Mouse (Mus musculus) gastrocnemius, adult 18-20 months (tissue): ENCODE measurements around the gene Gm49337. TPM values are rescaled to one million over a fixed set of nuclear protein-coding genes. Genes with fewer than 3 reads are reported as not detected.

Experiments used
- DNase-seq: peaks from one replicate; pipeline ENCODE4 v3.0.0; 2021; ENCODE audit warnings: low spot score
- total RNA-seq, 2 experiments: library from RNA; stranded (reverse); gene quantifications; 2 replicates each; pipeline ENCODE4 v1.2.3; 2021

The Gm49337 gene
- total RNA-seq, 2 experiments from 2014 or later = 0.50 to 0.62 TPM

DNA sequence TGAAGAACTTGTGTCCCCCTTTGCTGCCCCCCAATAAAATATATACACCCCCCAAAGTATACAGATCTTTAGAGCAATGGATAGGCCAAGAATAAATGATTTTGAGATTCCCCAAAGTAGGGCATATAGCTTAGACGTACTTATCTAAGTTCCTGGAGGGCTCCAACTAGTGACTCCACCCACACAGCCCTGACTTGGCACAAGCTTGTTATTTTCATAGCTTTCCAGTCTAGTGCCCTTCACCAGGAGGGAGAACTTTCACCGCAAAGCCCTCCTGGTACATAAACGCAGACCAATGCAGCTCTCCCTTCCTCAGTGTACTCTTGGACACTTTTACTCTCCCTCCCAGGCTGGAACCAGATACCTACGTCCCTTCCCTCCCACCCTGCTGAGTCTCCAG, 11.0 kb upstream of the Gm49337 start:
- no peak for DNase-seq

DNA sequence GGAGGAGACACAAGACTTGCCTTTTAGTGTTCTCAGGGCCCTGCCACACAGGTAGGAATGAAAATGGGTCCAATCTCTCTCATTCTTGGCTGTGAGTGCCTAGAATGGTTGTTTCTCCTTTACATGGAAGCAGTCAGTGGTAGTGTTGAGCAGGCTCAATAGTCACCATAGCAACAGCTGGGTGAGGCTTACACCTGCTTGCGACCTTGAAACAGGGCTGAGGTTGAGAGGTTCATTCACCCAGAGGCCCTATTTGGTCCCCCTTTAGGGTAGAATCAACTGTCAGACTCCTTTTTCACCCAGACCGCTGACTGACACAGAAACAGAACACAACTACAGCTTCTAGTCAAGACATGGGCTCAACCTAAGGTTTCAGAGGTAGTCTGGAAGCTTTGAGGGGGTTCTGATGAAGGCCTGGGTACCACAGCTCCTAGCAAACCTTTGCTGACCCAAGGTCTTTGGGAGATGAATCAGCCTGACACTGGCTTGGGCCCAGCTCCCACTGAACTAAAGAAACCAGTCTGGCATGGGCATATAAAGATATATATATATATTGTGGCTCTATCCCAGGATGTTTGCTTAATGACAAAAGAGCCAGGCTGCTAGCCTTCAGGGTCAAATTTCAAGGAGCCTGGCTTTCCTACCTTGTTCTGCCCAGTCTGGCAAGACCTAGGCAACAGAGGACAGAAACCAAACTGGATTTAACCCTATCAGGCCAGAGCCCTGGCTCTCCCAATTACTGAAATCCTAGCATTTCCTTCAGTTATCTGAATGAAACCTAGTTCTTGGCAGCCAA, 8.2 kb upstream of the Gm49337 start:
- DNase-seq = no peak

DNA sequence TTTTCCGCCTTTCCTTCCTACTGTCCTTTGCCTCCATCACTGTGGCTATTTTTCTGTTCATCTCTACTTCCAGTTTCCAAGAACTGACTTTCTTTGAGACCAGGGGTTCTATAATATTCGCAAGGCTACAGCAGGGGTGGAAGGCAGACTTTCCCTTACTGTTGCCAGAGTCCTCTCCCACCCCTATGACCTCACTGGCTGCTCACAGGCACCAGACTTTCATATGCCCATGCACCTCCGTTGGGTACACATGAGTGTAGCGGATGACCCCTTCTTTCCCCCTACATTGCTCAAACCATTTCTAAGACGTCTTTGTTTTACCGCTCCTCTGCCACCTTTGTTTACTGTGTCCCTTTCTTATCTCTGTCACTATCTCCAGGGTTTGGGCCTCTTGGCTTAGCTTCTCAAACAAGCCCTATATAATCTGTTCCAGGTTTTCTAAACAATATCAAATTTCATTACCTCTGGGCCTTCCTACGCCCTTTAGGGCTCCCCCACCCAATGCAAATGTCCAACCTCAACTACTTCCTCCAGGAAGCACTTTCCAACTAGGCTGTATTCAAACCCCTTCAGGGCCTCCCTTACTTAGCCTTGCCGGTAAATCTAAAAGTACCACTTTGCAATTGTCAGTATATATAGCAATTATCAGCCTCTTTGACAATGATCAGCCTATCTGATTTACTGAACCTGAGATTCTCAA, 7.3 kb upstream of the Gm49337 start:
- no peak for DNase-seq

DNA sequence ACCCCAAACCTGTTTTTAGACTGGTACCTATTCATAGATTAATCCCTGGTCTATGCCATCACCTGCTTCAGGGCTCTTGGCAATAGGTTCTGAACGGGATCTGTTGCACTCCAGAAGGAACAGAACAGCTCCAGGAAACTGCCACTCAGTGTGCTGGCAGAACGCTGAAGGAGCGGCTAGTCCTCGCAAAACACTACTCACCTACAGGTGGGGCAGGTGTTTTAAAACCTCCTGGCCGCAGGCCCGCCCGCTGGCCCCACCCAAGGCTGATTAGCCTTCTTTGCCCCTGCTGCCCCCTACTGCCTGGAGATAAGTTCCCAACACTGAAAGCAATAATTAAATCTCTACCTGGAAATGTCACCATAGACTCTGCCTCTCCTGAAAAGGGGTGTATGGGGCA, 5.8 kb upstream of the Gm49337 start, which contains the start of gene Tspan1:
Gene Tspan1, minus strand, starts transcription at position 198 of the 400 bp plus-strand sequence.
- no peak for DNase-seq

DNA sequence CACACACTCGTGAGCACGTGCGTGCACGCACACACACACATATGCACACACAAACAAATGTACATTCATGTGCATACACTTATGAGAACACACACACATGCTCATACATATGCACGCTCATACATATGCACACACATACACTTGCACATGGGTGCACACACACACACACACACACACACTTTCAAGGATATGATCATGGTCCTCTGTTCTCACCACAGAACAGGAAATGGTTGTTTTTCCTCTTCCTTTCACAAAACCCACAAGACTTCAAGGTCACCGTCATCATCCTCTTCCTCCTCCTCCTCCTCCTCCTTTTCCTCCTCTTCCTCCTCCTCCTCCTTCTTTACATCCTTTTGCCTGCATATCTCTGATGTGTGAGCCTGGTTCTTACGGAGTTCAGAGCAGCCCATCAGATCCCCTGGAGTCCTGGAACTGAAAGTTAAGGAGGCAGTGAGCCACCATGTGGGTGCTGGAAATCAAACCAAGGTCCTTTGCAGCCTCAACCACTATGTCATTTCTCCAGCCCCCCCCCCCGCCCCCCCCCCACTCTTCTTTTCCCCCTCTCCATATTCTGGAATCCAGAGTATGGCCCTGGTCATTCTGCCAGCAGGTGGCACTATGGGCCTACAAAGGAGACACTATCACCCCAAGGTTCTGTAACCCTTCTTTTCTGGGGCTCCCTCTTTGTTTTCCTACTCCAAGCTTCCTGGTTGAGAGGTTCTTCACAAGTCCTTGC, 4.4 kb upstream of the Gm49337 start:
- peak; percentile 77 for DNase-seq

DNA sequence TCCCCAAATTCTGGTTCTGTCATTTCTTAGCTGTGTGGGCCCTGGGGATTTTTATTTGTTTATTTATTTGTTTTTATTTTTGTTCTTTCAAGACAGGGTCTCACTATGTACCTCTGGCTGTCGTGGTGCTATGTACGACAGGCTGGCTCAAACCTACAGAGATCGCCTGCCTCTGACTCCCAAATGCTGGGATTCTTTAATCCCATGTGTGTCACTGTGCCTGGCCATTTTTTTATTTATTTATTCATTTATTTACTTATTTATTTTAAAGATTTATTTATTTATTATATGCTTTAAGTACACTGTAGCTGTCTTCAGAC, 3.9 kb upstream of the Gm49337 start:
- DNase-seq = no peak

DNA sequence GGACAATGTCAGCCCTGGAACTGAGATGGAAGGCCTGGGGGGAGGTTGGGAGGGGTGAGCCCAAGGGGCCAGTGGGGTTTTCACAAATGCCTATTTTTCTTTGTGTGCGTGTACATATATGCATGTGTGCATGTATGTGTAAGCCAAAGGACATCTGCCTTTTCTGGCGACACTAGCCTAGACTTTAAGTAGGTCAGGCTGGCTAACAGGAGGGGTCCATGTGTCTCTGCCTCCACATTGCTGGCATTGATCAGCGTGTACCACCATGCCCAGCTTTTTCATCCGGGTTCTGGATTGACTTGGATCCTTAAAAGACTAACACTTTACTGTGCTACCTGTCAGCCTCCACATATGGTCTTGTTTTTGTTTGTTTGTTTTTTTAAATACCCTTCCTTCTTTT, 568 bp downstream of the Gm49337 start:
- no peak for DNase-seq

DNA sequence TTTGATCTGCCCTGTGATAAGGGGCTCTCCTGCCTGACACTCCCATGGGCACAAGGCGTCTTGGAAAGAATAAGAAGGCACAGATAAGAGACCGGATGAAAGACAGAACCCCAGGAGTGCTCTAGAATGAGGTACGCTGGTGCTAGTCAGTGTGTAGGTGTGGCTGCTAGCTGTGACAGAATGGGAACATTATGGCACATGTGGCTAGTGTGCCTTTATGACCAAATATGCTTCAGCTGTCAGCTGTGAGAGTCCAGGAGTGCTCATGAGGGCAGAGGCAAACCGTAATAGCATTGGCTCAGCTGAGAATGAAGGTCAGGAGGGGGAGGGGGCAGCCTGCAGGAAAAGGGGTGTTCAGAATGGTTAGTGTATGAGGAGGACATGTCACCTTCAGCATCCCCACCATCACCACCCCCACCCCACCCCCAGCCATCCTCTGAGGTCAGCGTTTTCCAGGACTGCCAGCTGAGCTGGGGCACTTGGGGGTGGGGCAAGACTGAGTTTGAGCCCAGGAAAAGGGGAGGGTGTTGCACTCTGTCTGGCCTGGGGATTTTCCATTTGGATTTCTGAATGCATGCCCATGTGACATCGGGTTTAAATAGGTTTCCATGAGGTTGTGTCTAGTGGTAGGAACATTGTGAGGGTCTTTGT, 1.4 kb downstream of the Gm49337 start:
- no peak for DNase-seq

DNA sequence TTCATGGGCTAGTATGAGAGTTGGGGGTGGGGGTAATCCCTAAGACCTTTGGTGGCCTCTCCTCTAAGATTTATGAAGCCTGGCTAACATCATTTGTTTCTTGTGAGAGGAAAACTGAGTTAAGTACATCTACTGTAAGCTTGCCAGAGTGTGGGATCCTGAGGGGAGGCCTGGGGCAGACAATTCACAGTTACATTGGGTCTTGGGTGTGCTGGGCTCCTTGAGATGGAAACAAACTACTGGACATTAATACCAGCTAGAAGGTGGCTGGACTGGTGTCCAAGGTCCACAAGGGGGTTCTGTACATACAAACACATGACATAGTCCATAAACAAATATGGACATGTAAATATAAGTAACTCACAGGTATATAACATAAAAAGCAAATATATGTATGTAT, 2.0 kb downstream of the Gm49337 start:
- no peak for DNase-seq

DNA sequence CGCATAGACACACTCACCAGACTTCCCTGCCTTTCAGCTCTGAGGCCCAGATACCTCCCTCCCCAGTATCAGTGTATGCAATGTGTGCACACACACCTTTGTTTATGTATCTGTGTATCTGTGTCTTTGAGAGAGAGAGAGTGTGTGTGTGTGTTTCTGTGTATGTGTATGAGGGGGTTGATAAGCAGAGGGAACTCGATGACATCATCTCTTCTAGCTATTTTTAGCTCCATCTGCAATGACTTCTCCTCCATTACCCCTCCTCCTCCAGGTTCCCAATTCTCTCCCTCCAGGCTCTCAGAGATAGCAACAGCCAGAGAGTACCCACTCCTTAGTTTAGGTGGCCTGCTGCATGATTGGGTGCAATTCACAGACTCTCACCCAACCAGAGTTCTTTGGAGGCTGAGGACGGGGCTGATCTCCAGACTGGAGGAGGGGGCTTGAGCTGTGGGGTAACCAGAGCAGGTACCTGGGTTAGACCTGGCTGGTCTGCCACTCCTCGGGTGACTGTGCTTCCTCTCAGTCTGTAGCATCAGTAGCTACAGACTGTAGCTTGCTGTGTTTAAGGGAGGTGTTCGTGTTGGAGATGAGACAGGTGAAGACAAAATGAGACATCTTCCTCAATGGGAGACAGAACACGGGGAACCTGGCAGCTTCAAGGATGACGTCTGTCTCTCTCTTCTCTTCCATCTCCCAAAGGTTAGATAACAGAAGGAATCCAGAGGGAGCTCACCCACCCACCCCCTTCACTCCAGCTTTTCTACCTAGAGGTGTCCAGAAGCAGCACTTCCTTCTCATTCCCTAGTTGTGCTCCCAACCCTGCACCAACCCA, 2.7 kb downstream of the Gm49337 start:
- DNase-seq = no peak

DNA sequence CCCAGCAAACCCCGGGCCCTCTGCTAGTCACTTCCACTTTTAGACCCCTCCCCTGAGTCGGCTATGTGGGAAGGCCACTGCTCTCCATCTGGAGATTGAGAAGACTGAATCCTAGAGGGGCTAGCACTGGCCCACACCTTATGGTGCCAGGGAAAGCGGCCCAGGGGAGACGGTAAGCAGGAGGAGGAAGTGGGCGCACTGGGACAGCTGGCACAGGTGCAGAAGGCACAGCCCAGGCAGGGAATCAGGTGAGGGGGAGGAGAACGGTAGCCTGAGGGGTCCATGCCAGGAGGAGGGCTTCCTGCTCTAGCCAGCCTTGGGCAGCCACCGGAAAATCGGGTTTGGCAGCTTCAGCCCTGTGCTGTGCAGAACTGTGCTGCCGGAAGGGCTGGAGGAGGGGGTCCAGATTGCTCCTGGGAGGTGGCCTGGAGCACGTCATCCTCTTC, 3.4 kb downstream of the Gm49337 start:
- DNase-seq = peak; percentile 21

DNA sequence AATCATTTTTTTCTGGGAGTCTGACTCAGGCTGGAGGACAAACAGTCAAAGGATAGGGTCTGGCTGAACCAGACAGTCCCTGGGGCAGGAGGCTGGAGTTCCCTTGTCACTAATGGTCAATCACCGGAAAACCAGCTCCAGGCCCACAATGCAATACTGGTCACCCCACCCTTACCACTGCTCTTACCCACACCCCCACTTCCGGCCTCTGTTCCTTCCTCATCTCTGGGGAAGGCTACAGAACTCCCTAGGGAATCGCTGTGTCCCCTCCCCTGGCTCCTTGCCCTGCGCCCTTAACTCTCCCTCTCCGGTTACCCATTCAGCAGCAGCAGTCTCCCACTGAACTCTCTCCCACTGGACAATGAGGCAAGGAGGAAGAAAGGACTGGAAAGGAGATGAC, 4.0 kb downstream of the Gm49337 start:
- peak; percentile 63 for DNase-seq

DNA sequence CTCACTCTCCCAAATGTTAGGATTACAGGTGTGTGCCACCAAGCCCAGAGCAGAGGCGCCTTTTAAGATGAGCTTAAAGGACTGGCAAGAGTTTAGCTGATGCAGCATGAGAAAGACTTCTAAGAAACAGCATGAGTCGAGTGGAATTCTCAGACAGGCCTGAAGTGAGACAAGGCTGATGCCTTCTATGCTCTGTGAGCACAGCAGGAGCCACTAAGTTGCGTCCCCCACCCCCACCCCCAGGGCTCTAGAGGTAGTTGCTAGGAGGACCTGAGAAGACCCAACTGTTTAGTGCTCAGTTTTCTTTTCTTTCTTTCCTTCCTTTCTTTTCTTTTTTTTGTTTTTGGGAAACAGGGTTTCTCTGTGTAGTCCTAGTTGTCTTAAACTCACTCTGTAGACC, 8.9 kb downstream of the Gm49337 start:
- DNase-seq = no peak

DNA sequence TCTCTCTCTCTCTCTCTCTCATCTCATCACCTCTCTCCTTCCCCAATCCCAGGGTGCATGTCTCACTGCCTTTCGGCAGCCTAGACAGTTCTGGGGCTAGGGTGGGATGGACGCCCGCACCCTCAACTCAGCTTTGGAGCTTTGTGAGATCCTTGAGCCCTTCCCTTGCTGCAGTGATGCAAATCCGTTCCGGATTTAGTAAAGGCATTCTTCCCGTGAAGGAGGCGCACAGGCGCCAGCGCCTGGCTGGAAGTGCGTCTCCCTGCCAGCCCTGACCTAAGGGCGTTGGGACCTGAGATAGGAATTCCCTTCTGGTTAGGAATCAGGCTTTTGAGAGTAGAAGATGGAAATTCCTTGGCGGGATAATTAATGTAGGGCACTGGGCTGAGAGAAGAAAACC, 9.6 kb downstream of the Gm49337 start:
- DNase-seq = peak; percentile 39

DNA sequence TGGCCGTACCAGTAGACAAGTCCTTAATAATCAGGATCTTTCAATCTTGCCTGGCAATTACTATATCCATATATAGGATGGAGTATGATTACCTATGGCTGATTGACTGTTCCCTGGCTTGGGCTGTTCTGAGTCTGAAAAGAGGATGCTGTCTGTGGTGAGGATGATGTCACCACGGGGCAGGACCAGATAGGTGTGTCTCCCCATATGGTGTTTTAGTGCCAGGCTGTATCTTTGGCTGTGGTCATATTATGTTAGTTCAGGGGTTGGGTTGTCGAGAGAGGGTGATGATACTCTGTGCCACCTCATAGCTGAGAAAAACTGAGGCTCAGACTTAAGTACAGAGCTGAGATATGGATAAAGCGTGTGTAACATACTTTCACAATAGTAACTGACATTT, 11.9 kb downstream of the Gm49337 start:
- DNase-seq = no peak

DNA sequence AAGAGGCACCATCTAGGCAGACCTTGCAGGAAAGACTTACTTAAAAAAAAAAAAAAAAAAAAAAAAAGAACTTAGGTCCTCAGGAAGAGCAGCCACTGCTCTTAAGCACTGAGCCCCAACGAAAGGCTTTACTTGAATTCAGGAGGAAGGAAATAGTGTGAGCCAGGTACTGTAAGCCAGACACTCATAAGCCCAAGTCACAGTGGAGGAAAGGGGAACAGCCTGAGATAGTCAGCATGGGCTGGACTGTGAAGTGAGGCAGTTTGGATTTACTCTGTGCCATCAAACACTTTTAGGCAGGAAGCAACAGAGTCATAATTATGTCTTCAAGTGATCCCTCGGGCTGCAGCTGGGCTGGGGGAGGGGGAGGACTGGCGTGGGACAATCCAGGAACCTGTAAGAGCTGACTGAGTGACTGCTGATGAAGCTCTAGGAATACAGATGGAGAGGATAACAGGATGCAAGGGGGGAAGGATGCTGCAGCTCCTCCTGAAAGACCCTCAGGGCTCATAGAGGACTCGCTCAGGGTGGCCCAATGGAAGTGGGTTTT, 19.2 kb downstream of the Gm49337 start:
- no peak for DNase-seq

DNA sequence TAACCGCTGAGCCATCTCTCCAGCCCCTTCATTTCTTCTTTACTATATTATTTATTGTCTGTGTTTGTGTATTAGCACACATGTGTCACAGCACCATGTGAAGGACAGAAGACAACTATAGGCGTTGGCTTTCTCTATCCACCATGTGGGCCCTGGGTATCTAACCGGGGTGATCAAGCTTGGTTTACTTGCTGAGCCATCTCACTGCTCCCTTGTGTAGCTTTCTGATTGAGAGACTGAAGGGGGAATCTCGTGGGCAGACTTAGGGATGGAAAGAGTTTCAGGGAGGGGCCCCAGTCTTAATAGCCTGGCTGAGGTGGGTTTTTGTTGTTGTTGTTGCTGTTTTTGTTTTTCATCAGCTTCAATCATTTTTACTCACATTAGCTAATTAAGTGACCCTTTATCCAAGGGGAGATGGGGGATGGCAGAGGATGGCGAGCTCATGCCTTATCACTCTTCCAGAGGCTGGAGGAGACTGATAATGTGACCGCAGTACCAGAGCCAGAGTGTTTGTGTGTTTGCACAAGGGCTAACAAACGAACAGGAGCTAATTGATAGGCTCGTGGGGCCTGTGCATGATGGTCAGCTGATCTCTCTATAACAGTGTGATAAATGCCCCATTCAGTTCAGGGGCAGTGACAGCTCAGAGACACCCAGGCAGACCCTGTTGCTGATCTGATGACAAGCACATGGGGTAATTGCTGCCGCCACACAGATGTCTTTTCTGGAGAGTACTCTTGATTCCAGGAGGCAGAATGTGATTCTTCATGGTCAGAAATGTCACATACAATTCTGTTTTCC, 20.6 kb downstream of the Gm49337 start:
- no peak for DNase-seq

DNA sequence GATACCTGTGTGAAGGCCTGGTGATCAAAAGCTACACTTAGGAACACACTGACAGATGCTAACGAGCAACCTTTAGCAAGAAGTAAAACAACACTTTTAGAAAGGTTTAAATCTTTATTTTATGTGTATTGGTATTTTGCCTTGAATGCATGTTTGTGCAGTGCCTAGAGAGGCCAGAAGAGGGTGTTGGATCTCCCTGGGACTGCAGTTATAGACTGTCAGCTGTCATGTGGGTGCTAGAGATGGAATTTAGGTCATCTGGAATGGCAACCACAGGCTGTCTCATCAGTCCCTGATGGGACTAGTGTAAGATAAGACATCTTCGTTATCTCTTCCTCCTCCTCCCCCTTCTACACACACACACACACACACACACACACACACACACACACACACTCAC, 25.2 kb downstream of the Gm49337 start:
- DNase-seq = no peak

DNA sequence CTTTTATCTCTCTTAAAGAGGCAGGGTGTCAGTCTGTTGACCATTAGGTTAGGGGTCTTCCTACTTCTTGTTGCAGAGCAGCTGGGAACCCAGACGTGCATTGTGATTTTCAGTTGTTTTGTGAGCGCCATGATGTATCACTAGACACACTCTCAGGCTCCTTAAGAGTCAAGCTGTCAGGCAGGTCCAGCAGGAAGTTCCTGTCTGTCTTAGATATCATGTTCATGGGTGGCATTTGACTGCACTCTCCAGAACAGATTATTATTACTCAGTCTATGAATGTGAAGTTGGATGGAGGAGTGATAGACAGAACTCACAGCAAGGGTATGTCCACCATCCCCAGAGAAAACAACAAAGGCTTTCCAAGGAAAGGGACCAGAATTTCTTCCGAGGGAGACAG, 31.2 kb downstream of the Gm49337 start:
- no peak for DNase-seq

DNA sequence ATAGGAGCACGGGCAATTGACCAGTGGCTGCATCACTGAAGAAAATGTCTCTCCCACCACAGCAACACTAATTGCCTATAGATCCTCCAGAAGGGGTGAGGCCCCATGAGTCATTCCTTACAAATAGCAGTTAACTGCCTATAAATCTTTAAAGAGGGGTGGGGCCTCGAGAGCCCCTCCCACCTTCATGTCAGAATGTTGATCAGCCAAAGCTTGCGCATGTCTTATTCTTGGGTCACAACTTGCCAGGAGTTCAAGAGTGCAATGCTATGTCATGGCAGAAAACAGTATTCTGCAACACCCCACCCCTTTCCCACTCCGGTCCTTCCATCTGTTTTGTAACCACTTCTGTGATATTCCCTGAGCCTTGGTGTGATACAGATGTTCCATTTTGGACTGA, 33.3 kb downstream of the Gm49337 start:
- DNase-seq = no peak
